Mouse (Mus musculus): ENCODE measurements around the gene Fam20c.
A peak's percentile ranks its signal among the peaks of the same experiment; 100 is the strongest.

Fam20c gene

DNA sequence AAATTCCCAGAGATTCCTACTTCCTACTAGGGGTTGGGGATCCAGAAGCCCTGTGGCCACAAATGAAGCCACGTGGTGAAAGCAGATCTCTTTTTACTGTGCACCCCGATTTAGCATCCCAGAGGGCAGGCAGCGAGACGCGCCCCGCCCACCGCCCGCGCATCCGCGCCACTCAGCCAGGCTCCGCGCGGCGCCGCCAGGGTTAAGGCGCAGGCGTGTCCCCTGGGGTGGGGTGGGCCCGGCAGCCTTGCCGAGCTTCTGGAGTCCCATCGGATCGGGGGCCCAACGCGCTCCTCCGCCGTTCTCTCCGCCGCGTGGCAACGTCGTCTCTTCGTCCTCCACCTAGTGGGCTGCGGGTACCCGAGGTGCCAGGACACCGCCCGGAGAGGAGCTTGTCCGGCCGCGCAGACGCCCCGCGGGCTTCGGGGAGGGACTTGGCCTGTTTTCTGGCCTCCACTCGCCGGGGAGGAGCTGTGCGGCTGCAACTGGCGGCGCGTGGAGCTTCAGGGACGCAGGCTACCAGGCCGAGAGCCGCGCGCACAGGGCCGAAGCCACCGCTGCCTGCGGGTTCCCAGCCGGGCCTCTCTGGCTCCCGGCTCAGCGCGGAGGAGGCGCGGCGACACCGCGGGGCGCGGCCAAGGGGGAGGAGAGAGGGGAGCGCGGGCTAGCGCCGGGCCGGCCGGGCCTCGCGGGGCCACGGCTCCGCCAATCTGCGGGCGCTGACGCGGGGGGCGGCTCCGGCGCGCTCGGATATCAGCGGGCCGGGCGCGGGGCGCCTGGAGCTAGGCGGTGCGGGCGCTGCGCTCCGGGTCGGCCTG is at the start of gene Fam20c:
TSS of gene Fam20c (plus strand) at position 212 of the 818 bp plus-strand sequence.
- peak; percentile 69 for DNase-seq (ENCODE audit: extremely low spot score)

DNA sequence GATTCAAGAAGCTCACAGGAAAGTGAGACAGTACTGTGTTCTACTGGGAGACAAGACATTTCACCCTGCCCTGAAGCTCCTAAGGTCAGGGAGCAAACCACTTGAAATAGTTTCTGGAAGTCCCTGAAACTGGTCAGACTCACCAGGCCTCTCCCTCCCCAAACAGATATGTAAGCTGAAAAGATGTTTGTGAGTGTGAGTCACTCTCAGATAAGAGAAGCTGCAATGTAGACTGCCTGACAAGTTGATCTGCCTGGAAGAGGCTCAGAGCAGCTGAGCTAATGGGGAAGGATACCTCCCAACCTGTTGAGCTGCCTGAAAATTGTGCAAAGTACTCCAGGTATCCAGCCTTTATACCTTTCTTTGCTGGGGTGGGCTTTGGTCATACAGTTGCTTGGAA is 46.9 kb upstream of the Fam20c start:
- no peak for DNase-seq (ENCODE audit: extremely low spot score)

DNA sequence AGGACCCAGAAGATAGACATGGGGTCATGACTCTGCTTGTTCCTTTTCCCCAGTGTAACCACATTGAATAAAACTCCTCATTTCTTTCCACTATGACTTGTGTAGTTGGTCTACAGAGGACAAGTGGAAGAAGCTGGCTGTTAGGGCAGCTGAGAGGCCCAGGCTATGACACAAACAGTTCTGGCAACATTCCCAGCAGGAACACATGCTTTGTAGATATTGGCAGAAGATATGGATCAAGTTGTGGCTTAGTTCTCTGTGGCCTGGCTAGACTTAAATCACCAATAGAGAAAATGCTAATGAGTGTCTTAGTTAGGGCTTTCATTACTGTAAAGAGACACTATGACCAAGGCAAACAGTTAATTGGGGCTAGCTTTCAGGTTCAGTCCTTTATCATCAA is 45.7 kb upstream of the Fam20c start:
- no peak for DNase-seq (ENCODE audit: extremely low spot score)

DNA sequence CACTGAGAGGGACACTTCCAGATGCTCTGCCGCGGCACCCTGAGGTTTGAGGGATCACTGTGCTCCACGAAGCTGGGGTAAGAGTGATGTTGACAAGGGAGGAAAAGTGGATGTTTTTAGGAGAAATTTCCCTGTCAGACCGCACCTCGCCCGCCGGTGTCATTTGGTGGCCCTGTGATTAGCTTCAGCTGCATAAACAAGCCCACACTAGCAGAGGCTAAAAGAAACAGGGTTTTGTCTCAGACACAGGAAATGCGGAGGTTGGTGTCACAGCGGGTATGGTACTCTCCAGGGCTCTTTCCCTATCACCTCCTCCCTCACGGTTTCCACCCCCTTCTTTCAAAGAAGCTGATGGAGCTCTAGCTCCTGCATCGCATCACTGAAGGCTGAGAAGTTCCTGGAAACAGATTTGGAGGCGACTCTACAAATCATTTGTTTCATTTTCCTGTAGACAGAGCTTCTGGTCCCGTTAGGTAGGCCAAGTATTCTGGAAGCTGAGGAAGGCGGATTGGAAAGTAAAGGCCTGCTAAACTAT is 38.7 kb upstream of the Fam20c start:
- peak; percentile 27 for DNase-seq (ENCODE audit: extremely low spot score)

DNA sequence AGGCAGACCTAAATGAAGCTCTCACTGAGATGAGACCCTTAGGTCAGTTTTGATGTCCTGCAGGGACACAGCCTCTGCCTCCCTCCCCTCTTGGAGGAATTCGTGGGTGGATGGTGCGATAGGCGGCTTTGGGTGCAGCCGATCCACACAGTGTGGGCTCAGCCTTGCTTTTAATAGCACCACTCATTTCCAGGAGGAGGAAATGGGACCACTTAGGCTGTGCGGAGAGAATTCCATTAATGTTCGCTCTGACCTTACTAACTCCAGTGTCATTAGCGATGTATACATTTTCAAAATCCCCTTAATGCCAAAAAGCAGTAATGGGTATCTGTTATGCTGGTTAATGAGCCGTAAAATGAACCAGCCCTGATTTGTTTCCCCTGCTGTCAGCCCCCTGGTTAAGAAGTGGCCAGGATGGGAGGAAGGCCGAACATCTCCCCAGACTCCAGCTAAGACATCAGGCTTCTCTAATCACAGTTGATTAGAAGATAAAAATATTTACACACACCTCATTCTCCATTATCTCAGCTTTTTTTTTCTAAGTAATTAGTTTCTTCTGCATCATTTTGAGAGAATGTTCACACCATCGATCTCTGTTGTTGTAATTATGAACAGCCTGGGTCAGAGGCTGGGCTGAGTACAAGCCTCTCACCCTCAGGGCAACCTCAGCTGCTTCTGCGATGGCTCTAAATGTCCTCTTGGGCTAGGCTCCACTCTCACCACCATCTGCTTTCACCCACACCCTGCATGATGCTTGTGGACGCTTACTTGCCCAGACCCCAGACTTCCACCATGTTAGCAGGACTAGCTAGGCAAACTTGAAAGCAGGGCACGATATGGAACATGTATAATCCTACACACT is 33.8 kb upstream of the Fam20c start:
- DNase-seq (ENCODE audit: extremely low spot score), result no peak

DNA sequence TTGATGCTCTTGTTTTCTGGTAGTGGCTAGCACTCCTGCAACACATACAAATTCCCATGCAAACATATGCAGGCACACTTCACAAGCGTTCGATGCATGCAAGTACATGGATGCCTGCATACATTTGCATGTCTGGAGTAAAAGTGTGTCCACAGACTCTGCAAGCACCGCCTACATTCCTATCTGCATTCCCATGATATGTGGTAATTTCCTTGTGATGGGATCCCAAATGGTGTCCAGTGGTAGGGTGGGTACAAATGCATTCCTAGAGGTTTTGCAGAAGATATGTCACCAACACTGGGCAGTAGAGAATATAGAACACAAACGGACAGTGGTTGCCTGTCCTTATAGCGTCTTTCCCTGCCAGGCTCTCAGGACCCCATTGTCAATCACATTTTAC is 29.9 kb upstream of the Fam20c start:
- no peak for DNase-seq (ENCODE audit: extremely low spot score)

DNA sequence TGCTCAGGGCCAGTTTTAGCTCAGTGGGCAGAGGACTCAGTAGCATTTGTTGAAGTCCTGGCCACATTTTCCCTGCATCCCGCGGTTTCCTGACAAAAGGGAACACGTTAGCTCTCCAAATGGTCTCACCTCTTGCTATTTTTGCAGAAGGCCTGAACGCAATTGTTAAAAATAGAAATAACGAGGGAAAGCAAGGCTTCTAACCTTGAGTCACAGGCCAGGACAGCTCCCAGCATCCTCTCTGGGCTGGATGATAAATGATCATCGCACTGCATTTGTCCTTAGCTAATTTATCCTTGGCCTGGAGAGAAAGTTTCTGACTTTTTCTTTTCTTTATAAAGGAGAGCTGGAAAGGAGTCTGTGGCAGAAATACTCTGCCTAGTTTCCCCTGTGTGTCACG is 29.2 kb upstream of the Fam20c start:
- DNase-seq (ENCODE audit: extremely low spot score), result no peak

DNA sequence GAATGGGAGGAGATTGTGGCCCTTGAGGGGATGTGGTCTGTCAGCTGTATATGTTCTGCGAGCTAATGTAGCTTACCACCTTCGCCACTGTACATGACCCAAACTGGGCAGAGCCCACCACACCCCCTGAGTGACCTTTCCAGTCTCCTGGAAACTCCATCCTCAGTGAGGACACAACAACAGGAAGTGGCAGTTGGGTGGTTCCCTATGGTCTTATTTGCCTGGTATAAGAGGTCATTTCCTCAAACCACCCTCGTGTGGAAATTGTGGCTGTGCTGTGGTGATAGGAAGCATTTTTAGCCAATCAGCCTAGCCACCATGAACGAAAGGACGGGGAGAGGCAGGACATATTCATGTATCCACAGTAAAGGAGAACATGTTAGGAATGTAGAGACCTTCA is 23.5 kb upstream of the Fam20c start:
- DNase-seq (ENCODE audit: extremely low spot score), result no peak

DNA sequence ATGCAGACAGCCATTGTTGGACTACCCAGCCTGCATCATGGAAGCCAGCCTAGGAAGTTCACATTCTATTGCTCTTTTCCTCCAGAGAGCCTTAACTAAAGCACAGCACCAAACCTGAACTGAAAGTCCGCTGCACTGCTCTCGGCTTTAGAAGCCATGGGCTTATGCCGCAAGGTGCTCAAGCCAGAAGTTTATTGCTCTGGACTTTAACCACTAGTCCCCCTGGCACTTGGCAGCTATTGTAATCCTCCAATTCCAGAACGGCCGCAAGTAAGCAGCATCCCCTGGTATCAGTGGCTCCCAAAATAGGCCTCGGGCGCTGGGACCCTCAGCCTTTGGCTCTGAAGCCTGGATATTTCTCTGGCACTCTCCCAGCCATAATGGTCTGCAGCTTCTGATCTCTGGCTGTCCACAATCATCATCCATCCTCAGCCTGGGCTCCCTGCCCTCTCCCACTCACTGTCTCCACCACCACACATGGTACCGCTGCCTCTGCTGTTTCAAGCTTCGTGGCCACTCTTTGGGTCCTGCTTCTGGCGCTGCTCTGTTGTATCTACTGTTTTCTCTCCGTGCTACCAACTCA is 20.9 kb upstream of the Fam20c start:
- DNase-seq (ENCODE audit: extremely low spot score), result no peak

DNA sequence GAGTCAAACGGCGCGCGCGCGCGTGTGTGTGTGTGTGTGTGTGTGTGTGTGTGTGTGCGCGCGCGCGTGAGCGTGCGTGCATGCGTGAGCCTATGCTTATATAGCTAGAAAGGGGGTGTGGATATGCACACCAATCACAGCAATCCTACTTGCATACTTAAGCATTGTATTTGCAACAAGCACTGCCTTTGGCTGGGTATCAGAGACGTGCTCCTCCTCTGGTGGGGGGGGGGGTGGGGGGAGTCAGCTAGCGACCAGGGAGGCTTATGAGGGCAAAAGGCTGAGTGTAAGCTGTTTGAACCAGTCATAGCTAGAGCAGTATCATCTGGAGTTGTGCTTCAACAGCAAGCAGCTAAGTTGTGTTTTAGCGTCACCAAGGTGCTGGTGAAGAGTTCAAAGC is 20.3 kb upstream of the Fam20c start:
- DNase-seq (ENCODE audit: extremely low spot score), result no peak

DNA sequence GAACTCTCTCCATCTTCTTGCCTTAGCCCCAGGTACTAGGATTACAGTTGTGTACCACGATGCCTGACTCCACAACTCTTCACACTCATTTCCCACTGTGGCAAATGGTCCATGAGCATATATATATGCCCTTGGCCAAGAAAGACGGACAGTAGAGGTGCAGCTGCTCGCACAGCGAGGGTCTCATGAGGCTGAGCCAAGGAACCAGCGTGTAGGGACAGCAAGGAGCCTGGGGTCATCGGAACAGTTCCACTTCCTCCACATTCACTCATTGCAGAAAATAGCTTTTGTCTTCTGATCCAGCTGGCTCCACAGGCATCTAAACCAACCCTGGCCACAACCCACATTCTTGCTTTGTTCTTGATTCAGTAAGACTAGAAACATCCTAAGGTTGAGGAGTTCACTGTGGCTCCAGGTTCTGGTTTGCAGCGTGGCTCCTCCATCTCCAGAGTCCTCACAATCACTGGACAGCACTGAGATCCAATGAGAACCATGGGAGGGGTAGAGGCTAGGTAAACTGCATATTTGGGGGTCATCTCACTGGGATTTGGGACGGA is 19.0 kb upstream of the Fam20c start:
- no peak for DNase-seq (ENCODE audit: extremely low spot score)

DNA sequence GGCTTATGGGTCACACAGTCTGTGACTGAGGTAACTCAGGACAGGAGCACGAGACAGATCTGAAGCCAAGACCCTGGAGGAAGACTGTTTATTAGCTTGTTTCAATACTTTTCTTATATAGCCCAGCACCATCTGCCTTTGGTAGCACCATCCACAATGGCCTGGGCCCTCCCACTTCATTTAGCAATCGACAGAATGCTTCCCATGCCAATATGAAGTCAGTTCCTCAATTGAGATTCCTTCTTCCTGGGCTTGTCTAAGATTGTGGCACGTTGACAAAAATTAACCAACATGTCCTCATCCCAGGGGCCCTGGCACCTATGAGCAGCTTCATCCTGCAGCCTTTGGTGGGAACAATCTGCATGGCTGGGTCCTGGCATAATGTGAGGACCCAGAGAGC is 14.2 kb upstream of the Fam20c start:
- no peak for DNase-seq (ENCODE audit: extremely low spot score)

DNA sequence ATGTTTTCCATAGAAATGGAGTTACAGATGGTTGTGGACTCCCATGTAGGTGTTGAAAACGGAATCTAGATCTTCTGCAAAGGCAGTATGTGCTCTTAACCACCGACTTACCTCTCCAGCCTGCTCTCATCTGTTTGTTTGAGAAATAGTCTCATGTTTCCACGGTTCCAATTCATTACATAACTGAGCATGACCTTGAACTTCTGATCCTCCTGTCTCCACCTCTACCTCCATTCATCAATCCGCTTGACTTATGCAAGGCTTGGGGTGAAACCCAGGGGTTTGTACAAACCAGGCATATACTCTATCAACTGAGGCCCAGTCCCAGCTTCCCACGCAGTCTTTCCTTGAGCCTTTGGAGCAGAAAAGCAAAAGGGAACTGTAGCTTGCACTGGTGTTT is 12.8 kb upstream of the Fam20c start:
- DNase-seq (ENCODE audit: extremely low spot score), result no peak

DNA sequence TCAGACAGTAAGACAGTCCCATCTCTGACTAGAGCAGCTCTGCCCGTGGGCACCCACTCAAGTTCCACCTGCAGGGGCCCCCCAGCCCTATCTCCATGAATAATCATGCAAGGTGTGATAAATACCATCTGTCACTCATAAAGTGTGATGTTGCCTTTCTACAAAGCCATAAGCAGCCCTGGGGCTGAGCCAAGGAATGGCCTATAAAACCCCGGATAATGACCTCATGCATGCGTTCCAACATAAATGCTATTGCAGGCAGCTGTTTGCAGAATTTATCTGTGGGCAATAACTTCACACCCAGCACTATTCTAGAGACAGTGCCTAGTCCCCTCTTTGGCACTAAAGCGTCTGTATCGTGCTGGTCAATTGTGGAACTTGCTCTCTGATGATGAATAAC is 12.0 kb upstream of the Fam20c start:
- no peak for DNase-seq (ENCODE audit: extremely low spot score)

DNA sequence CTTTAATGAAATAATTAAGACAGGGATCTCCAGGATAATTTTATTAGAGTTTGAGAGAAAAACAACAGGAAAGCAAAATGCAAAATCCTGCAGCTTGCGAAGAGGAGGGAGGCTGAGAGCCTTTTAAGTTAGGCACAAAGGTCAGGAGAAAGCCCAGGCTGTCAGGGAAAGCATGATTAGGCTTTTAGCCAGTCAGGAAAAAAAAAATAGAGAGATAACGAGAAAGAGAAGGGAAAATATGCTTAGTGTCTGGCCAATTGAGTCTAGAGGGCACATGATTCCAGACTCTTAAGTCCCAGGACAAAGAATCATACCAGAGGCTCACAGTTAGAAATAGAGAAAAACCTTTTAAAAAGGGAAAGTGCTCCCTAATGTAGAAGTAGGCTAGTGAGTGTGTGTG is 10.7 kb upstream of the Fam20c start:
- no peak for DNase-seq (ENCODE audit: extremely low spot score)

DNA sequence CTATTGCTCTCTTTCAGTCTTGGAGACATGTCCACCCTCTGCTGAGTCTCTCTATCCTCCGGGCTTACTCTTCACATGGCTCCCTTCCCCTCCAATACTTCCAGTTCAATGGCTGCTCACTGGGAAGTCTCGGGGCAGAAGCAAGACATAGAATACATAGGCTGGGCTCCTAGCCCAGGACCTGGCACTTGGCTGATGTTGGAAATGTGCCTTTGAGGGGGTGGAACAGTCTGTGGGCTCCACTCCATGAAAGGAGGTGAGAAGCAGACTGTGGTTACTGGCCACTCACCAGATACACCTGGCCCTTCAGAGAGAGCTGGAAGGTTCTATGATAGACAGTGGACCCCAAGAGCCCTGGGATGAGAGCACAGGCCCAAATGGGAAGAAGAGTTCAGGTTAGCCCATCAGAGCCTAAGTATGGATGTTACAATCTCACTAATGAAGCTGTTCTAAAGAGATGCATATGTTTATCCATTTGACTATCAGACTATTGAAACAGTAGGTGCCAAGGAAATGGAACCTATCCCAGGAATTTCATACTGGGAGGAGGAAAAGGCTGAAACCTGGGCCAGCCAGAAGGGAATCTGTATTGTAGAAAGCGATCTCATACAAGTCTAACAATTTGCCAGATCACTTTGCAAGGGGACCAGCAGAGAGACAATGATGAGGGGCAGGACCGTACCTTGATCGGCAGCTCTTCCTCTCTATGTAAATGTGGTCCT is 8.8 kb upstream of the Fam20c start:
- no peak for DNase-seq (ENCODE audit: extremely low spot score)

DNA sequence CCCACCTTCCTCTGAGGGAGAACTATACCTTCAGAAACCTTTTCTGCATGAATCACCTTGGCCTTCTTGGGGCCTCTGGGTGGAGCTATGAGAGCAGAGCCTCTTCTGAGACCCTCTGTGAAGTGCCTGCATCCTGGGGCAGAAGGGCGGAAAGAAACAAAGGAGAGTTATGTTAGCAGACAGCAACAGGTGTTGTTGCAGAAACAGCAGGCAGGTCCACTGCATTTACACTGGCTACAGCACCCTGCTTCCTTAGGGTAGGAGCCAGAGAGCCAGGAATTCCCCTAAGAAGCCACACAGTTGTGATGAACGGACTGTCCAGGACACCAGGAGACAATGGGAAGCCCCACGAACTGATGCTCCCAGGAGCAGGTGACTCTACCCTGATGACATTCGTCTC is 1.0 kb upstream of the Fam20c start:
- DNase-seq (ENCODE audit: extremely low spot score), result no peak

DNA sequence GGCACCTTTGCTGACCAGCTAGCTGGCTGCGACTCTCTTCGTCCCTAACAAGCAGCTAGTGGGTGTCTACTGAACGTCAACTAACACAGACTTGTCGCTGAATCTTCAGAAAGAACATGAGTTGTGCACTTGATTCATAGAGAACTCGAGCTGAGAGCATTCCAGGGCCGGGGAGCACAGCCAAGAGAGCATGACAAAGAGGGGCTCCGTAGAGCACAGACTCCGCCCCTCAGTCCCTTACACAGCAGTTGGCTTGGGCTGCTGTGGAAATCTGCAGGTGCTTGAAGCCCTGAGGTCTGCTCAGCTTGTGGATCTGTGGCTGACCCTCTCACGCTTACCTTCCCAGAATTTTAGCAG is 390 bp upstream of the Fam20c start:
- DNase-seq (ENCODE audit: extremely low spot score), result peak; percentile 32

DNA sequence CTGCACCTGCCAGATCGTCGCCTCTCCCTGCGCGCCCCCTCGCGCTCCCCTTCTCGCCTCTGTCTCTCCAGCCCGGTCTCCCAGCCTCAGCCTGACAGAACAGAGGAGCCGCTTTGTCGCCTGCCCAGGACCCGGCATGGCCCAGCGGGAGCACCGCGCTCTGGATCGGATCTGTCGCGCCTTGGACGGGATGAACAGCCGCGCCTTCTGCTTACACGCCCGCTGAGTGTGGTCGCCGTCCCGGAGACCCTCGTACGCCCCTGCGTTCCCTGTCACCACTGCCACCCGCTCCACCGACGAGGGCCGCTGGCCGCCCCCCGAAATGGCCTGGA is 773 bp downstream of the Fam20c start:
- no peak for DNase-seq (ENCODE audit: extremely low spot score)

DNA sequence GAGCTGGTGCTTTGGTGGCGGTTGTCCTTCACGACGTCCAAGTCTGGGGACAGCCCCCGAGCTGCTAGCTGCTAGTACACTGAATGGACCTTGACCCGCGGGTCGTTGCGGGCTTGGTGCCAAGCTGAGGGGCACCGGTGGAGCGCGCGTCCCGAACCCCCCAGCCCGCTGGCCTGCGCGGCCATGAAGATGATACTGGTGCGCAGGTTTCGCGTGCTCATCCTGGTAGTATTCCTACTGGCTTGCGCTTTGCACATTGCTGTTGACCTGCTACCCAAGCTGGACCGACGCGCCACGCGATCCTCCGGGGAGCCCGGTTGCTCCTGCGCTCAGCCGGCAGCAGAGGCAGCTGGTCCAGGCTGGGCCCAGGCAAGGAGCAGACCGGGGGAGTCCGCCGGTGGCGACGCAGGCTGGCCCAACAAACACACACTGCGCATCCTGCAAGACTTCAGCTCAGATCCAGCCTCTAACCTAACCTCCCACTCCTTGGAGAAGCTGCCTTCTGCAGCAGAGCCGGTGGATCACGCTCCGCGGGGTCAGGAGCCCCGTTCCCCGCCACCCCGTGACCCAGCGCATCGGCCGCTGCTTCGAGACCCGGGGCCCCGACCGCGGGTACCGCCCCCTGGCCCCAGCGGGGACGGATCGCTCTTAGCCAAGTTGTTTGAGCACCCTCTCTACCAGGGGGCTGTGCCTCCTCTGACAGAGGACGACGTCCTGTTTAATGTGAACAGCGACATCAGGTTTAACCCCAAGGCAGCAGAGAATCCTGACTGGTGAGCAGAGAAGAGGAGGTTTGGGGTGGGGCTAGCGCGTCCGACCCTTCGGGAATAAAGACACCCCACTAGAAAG is 1.4 kb downstream of the Fam20c start:
- DNase-seq (ENCODE audit: extremely low spot score), result peak; percentile 35
